Mouse (Mus musculus) CH12.LX (cell line): ENCODE measurements around the gene Nphp4.

Experiments used
- CTCF ChIP-seq, 2 experiments: IDR thresholded peaks in 1 of 2; conservative IDR thresholded peaks in 1 of 2; 2 replicates each; pipeline ENCODE4 v1.5.1; 2011 to 2012; ENCODE audit warnings: low read depth in 2 of 2, low read length in 2 of 2, improper control_type of control experiment in 1 of 2, inconsistent platforms in 1 of 2, mild to moderate bottlenecking in 1 of 2, moderate library complexity in 1 of 2
- POLR2AphosphoS2 ChIP-seq: IDR thresholded peaks from 2 replicates; pipeline ENCODE4 v1.6.1; 2011; ENCODE audit warnings: low read depth, low read length, improper control_type of control experiment

DNA sequence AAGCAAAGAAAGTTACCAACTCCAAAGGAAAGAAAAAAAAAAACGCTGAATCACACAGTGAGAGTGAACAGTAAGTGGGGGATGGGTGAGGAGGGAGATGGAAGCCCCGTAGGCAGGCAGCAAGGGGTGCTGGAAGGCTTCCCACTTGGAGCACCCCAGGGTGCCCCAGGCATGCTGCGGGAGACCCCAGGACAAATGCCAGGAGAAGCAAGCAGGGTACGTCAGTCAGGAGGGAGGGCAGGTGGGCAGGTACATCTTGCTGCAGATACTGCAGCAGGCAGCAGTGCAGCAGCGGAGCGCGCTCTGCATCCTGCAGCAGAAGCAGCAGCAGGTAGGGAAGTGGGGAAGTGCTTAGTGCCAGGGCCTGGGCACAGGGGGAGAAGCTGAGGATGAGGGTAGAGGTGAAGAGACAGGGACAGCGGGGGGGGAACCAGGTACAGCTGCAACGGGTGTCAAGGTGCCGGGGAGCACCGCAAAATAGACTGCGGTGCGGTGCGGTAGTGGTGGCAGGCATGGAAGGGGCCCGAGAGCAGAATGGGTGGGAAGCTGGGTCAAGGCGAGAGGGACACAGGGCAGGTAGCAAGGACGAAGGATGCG lies at the start of gene Nphp4:
- TF ChIP-seq POLR2AphosphoS2 (no peak), CTCF (conservative IDR thresholded peaks at IDR 0.05 in 1 of 2, IDR thresholded peaks at IDR 0.05 in 1 of 2; ENCODE audit: low read depth in 2 of 2, low read length in 2 of 2) (no peak)
